Mouse (Mus musculus) megakaryocyte, adult 5-6 weeks (primary cell): ENCODE measurements around the gene Vps51. TPM values are rescaled to one million over a fixed set of nuclear protein-coding genes. Genes with fewer than 3 reads are reported as not detected.

Source experiments
- ATAC-seq: 2 replicates; pipeline ENCODE4 v1.8.0; 2016; ENCODE audit warnings: mild to moderate bottlenecking, inconsistent platforms; ENCODE audit not compliant: poor library complexity, severe bottlenecking
- total RNA-seq, 2 experiments: library from RNA; stranded (forward) in 1 of 2; stranded (reverse) in 1 of 2; fragments of 153-499, 151-499 nt in 1 of 2; fragments of 221-1000, 200-1000 nt in 1 of 2; gene quantifications; 2 replicates each; pipeline versions ENCODE4 v1.2.3 to v1.2.4; 2015 to 2017

The Vps51 gene
- 49.2 and 58.3 TPM in 2 replicates for total RNA-seq (2015)
- 72.9 and 78.7 TPM in 2 replicates for total RNA-seq (2017)

- ATAC-seq, result peak; percentile 97
Observed at GRCm38 (mm10) chr19:6076564-6077393, at the start of gene Vps51. Gene Vps51 (minus strand): TSS chr19:6077231.

GRCm38 (mm10) chr19:6126289-6126688 is 49.3 kb upstream of the Vps51 start:
- peak; percentile 22; the same call in 1 of the 2 replicates for ATAC-seq

GRCm38 (mm10) chr19:6124898-6125297 is 47.9 kb upstream of the Vps51 start:
- ATAC-seq, result no peak

- ATAC-seq, result no peak
Observed at GRCm38 (mm10) chr19:6123330-6123729, 46.3 kb upstream of the Vps51 start.

- no peak for ATAC-seq
Observed at GRCm38 (mm10) chr19:6121761-6122160, 44.7 kb upstream of the Vps51 start.

GRCm38 (mm10) chr19:6118677-6119185 is 41.7 kb upstream of the Vps51 start:
- peak; percentile 4; the same call in 1 of the 2 replicates for ATAC-seq

- peak; percentile 92 for ATAC-seq
Observed at GRCm38 (mm10) chr19:6117986-6118676, 41.1 kb upstream of the Vps51 start, which contains the start of gene Sac3d1. Gene Sac3d1 (minus strand): TSS chr19:6118650.

- no peak for ATAC-seq
Observed at GRCm38 (mm10) chr19:6117346-6117985, 40.4 kb upstream of the Vps51 start.

GRCm38 (mm10) chr19:6116113-6116850 is 39.3 kb upstream of the Vps51 start:
- no peak for ATAC-seq

- ATAC-seq, result no peak
Observed at GRCm38 (mm10) chr19:6113116-6113515, 36.1 kb upstream of the Vps51 start.

- no peak for ATAC-seq
Observed at GRCm38 (mm10) chr19:6105586-6105985, 28.6 kb upstream of the Vps51 start, which contains the start of gene Naaladl1. Gene Naaladl1 (plus strand): TSS chr19:6105782.

- 0 out of 2 replicates have a peak, but pooled peaks have one; percentile 38 for ATAC-seq
Observed at GRCm38 (mm10) chr19:6104476-6104875, 27.4 kb upstream of the Vps51 start.

- ATAC-seq, result no peak
Observed at GRCm38 (mm10) chr19:6102169-6102853, 25.3 kb upstream of the Vps51 start.

GRCm38 (mm10) chr19:6101186-6101585 is 24.2 kb upstream of the Vps51 start:
- ATAC-seq, result no peak

- ATAC-seq, result peak; percentile 72
Observed at GRCm38 (mm10) chr19:6097847-6098246, 20.8 kb upstream of the Vps51 start.

- ATAC-seq, result no peak
Observed at GRCm38 (mm10) chr19:6094119-6094518, 17.1 kb upstream of the Vps51 start, which contains the start of gene AC131692.1. Gene AC131692.1 (plus strand): TSS chr19:6094419.

GRCm38 (mm10) chr19:6088841-6089240 is 11.8 kb upstream of the Vps51 start:
- ATAC-seq, result no peak

GRCm38 (mm10) chr19:6085417-6085879 is 8.4 kb upstream of the Vps51 start:
- peak; percentile 77 for ATAC-seq

- peak; percentile 97 for ATAC-seq
Observed at GRCm38 (mm10) chr19:6084478-6085248, 7.6 kb upstream of the Vps51 start, which contains the start of the genes Zfpl1 and Cdca5. Gene Zfpl1 (minus strand): TSS chr19:6084956. Gene Cdca5 (plus strand): TSS chr19:6084983.
